Mouse (Mus musculus) lung, adult 2 months (tissue): ENCODE measurements at regions not wholly inside any gene's neighbourhood (a gene's known extent, or its start where the extent isn't known, plus 50 kb on each side); places are given as distances from the start of the nearest gene placed in this dataset.
"Not testable (repeated sequence)": the region's sequence is repeated elsewhere in the genome, so short reads cannot be mapped to it uniquely, and the experiment has no call there.

Experiments
- CTCF ChIP-seq: fragments of 200-500 bp; IDR thresholded peaks from 2 replicates; pipeline ENCODE4 v1.5.1; 2011; ENCODE audit warnings: mild to moderate bottlenecking, low read length, control low read depth; ENCODE audit not compliant: insufficient read depth
- POLR2A ChIP-seq: fragments of 200-500 bp; IDR thresholded peaks from 2 replicates; pipeline ENCODE4 v1.6.1; 2011; ENCODE audit warnings: low read depth, mild to moderate bottlenecking, control low read depth, low read length, borderline replicate concordance; ENCODE audit errors: extremely low read depth

DNA sequence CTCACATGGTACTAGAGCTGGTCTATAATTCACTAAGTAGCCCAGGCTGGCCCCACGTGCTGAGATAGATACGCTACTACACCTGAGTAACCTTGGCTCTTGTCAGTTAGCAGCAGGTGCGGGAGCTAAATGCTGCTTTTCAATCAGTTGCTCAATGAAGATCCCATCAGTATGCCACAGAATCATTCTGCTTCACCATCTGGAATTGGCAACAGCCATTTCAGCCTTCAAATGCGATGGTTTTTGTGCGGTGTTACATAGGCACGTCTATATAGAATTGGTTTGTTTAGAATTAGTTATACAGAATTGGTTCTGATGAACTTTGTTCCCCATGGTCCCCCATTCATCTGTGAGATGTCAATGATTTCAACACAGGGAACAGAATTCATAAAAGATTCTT is 72.8 kb downstream of the Dynlt1b start:
- TF ChIP-seq CTCF, POLR2A: not testable (repeated sequence)
